Mouse (Mus musculus): ENCODE measurements around the gene Abca5. TPM values are rescaled to one million over a fixed set of nuclear protein-coding genes. Genes with fewer than 3 reads are reported as not detected.
"Not testable (repeated sequence)": the region's sequence is repeated elsewhere in the genome, so short reads cannot be mapped to it uniquely, and the experiment has no call there.

Abca5 gene
- polyA plus RNA-seq, 1 experiment from 2014 or later = 5.8 TPM

DNA sequence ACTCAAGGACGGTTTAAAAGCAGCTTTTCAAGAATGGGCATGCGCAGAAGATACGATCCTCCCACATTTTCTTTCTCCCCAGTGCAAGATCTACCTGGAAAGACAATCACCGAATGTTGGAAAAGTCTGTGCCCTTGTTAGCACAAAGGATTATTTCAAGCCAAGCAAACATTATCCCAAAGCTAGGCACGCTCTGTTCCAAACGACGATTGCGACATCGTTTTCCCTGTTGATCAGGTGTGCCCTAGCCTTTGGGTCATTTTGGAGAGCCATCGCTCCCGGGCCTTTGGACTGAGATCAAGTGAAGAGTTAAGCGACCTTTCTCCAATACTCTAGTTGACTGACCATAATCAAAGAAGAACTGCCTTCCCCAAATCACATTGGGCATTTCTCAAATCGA is 30.1 kb upstream of the Abca5 start:
- ATAC-seq (ENCODE audit: insufficient read depth, low FRiP score, low TSS enrichment) (no peak), DNase-seq (ENCODE audit: low spot score) (no peak)
- Histone ChIP-seq H3K4me2 (ENCODE audit: low read depth) (no peak overlapping the region), H3K27ac (ENCODE audit: low read depth, low read length) (no peak overlapping the region), H3K27me3 (ENCODE audit: control insufficient read depth, insufficient read depth, low read length) (no peaks in the 10 kb centered on the region), H3K36me3 (ENCODE audit: control insufficient read depth, insufficient read depth, low read length) (no peaks in the 10 kb centered on the region), H3K9ac (ENCODE audit: low read length) (no peak overlapping the region), H3K9me3 (ENCODE audit: control insufficient read depth, low read length) (no peaks in the 10 kb centered on the region), H3K4me3 (ENCODE audit: low read depth, low read length) (no peak overlapping the region), H3K4me1 (ENCODE audit: control insufficient read depth, insufficient read depth, low read length) (no peaks in the 10 kb centered on the region)
- 93% methylated on average over 13 of the region's 13 CpGs for WGBS

- no peaks in the 10 kb centered on the region for H3K4me1 ChIP-seq (ENCODE audit: control insufficient read depth, insufficient read depth, low read length)
- H3K36me3 ChIP-seq (ENCODE audit: control insufficient read depth, insufficient read depth, low read length) = no peaks in the 10 kb centered on the region
- H3K4me2 ChIP-seq (ENCODE audit: low read depth) = no peak overlapping the region
- ATAC-seq (ENCODE audit: insufficient read depth, low FRiP score, low TSS enrichment) (no peak), DNase-seq (ENCODE audit: low spot score) (no peak)
- no peaks in the 10 kb centered on the region for H3K27me3 ChIP-seq (ENCODE audit: control insufficient read depth, insufficient read depth, low read length)
- H3K27ac ChIP-seq (ENCODE audit: low read depth, low read length) = no peak overlapping the region
- WGBS = 77% methylated on average over 3 of the region's 3 CpGs
- H3K4me3 ChIP-seq (ENCODE audit: low read depth, low read length) = no peak overlapping the region
- no peak overlapping the region for H3K9ac ChIP-seq (ENCODE audit: low read length)
- H3K9me3 ChIP-seq (ENCODE audit: control insufficient read depth, low read length) = no peaks in the 10 kb centered on the region
Observed at GRCm38 (mm10) chr11:110366902-110367301, 29.4 kb upstream of the Abca5 start.

DNA sequence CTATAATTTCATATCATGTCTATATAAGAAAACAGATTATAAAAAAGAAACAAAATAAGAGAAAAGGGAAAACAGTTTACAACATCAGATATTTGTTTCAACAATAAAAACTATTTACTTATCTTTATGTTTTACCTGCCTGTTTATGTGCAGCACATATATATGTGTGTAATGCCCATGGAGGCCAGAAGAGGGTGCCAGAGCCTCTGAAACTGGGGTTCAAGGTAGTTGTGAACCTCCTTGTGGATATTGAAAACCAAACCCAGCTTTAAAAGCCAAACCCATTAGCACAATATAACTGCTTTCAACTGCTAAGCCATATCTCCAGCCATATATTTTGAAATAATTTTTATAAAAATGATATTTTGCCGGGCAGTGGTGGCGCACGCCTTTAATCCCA is 27.5 kb upstream of the Abca5 start:
- H3K9me3 ChIP-seq (ENCODE audit: control insufficient read depth, low read length) = no peaks in the 10 kb centered on the region
- peak; percentile 60 for DNase-seq (ENCODE audit: low spot score)
- no peak for ATAC-seq (ENCODE audit: insufficient read depth, low FRiP score, low TSS enrichment)
- H3K27ac ChIP-seq (ENCODE audit: low read depth, low read length) = no peak overlapping the region
- no peaks in the 10 kb centered on the region for H3K4me1 ChIP-seq (ENCODE audit: control insufficient read depth, insufficient read depth, low read length)
- H3K9ac ChIP-seq (ENCODE audit: low read length) = no peak overlapping the region
- 73% methylated on average over 3 of the region's 3 CpGs for WGBS
- H3K36me3 ChIP-seq (ENCODE audit: control insufficient read depth, insufficient read depth, low read length) = no peaks in the 10 kb centered on the region
- H3K27me3 ChIP-seq (ENCODE audit: control insufficient read depth, insufficient read depth, low read length) = no peaks in the 10 kb centered on the region
- H3K4me2 ChIP-seq (ENCODE audit: low read depth) = no peak overlapping the region
- H3K4me3 ChIP-seq (ENCODE audit: low read depth, low read length) = no peak overlapping the region

GRCm38 (mm10) chr11:110357756-110358551 is 20.4 kb upstream of the Abca5 start:
- ATAC-seq (ENCODE audit: insufficient read depth, low FRiP score, low TSS enrichment) = no peak
- Histone ChIP-seq H3K4me1 (ENCODE audit: control insufficient read depth, insufficient read depth, low read length) (no peaks in the 10 kb centered on the region), H3K27me3 (ENCODE audit: control insufficient read depth, insufficient read depth, low read length) (no peaks in the 10 kb centered on the region), H3K4me3 (ENCODE audit: low read depth, low read length) (no peak overlapping the region), H3K36me3 (ENCODE audit: control insufficient read depth, insufficient read depth, low read length) (no peaks in the 10 kb centered on the region), H3K4me2 (ENCODE audit: low read depth) (no peak overlapping the region), H3K27ac (ENCODE audit: low read depth, low read length) (no peak overlapping the region), H3K9me3 (ENCODE audit: control insufficient read depth, low read length) (no peaks in the 10 kb centered on the region), H3K9ac (ENCODE audit: low read length) (no peak overlapping the region)
- peak; percentile 19 for DNase-seq (ENCODE audit: low spot score)
- 72% methylated on average over 16 of the region's 16 CpGs for WGBS

- not testable (repeated sequence) for H3K9ac ChIP-seq (ENCODE audit: low read length); H3K27me3 ChIP-seq (ENCODE audit: control insufficient read depth, insufficient read depth, low read length); H3K36me3 ChIP-seq (ENCODE audit: control insufficient read depth, insufficient read depth, low read length); H3K9me3 ChIP-seq (ENCODE audit: control insufficient read depth, low read length); H3K4me1 ChIP-seq (ENCODE audit: control insufficient read depth, insufficient read depth, low read length); ATAC-seq (ENCODE audit: insufficient read depth, low FRiP score, low TSS enrichment); H3K4me3 ChIP-seq (ENCODE audit: low read depth, low read length); DNase-seq (ENCODE audit: low spot score); H3K4me2 ChIP-seq (ENCODE audit: low read depth); H3K27ac ChIP-seq (ENCODE audit: low read depth, low read length)
- 85% methylated on average over 9 of the region's 9 CpGs for WGBS
Observed at GRCm38 (mm10) chr11:110355131-110355530, 17.6 kb upstream of the Abca5 start.

GRCm38 (mm10) chr11:110354261-110354660 is 16.7 kb upstream of the Abca5 start:
- no peak overlapping the region for H3K9ac ChIP-seq (ENCODE audit: low read length)
- DNase-seq (ENCODE audit: low spot score) (no peak), ATAC-seq (ENCODE audit: insufficient read depth, low FRiP score, low TSS enrichment) (no peak)
- no peaks in the 10 kb centered on the region for H3K36me3 ChIP-seq (ENCODE audit: control insufficient read depth, insufficient read depth, low read length)
- no peak overlapping the region for H3K4me2 ChIP-seq (ENCODE audit: low read depth)
- H3K27me3 ChIP-seq (ENCODE audit: control insufficient read depth, insufficient read depth, low read length) = no peaks in the 10 kb centered on the region
- no peak overlapping the region for H3K27ac ChIP-seq (ENCODE audit: low read depth, low read length)
- no peak overlapping the region for H3K4me3 ChIP-seq (ENCODE audit: low read depth, low read length)
- WGBS = 87% methylated on average over 9 of the region's 9 CpGs
- H3K9me3 ChIP-seq (ENCODE audit: control insufficient read depth, low read length) = no peaks in the 10 kb centered on the region
- no peaks in the 10 kb centered on the region for H3K4me1 ChIP-seq (ENCODE audit: control insufficient read depth, insufficient read depth, low read length)

DNA sequence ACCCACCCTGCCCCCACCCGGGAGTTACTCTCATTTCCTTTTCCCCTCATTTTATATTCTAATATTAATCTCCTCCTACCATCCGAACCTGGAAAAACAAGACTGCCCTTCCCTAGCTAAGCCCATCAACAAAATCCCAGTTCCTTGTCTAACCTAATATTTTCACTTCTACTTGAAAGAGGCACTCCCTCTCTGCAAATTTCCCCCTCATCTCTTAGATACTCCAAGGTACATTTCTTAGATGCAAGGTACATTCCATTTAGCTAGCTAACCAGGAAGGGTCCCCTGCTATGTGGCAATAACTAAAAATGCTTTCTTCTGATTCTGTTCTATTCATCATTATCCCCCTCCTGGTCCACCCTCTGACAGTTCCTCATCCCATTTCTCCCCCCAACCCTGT is 10.7 kb upstream of the Abca5 start:
- WGBS = 87% methylated on average over 2 of the region's 2 CpGs
- Histone ChIP-seq H3K4me2 (ENCODE audit: low read depth) (no peak overlapping the region), H3K4me1 (ENCODE audit: control insufficient read depth, insufficient read depth, low read length) (no peaks in the 10 kb centered on the region), H3K27me3 (ENCODE audit: control insufficient read depth, insufficient read depth, low read length) (no peaks in the 10 kb centered on the region), H3K27ac (ENCODE audit: low read depth, low read length) (no peak overlapping the region), H3K4me3 (ENCODE audit: low read depth, low read length) (no peak overlapping the region), H3K36me3 (ENCODE audit: control insufficient read depth, insufficient read depth, low read length) (no peaks in the 10 kb centered on the region), H3K9me3 (ENCODE audit: control insufficient read depth, low read length) (no peaks in the 10 kb centered on the region), H3K9ac (ENCODE audit: low read length) (no peak overlapping the region)
- ATAC-seq (ENCODE audit: insufficient read depth, low FRiP score, low TSS enrichment) (no peak), DNase-seq (ENCODE audit: low spot score) (no peak)

DNA sequence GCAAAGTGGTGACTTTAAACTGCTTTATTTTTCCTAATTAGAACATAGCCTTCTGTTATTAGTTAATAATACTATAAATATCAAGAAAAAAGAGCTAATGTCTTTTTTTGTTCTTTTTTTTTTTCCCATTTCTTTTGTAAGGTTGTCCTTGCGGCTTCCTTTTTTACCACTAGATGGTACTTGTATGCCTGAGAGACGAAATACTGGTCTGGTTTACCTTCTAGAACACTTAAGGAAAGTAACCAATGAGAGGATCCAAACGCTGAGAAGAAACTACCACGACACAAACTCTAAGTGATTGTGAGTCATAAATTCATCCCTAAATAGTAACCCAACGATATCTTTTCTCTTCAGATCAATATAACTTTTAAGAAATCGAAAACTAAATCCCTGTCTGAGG is 10.3 kb upstream of the Abca5 start:
- no peak overlapping the region for H3K4me2 ChIP-seq (ENCODE audit: low read depth)
- no peaks in the 10 kb centered on the region for H3K9me3 ChIP-seq (ENCODE audit: control insufficient read depth, low read length)
- no peak for ATAC-seq (ENCODE audit: insufficient read depth, low FRiP score, low TSS enrichment)
- DNase-seq (ENCODE audit: low spot score) = no peak
- H3K27ac ChIP-seq (ENCODE audit: low read depth, low read length) = no peak overlapping the region
- H3K4me3 ChIP-seq (ENCODE audit: low read depth, low read length) = no peak overlapping the region
- H3K36me3 ChIP-seq (ENCODE audit: control insufficient read depth, insufficient read depth, low read length) = no peaks in the 10 kb centered on the region
- WGBS = 68% methylated on average over 6 of the region's 6 CpGs
- no peak overlapping the region for H3K9ac ChIP-seq (ENCODE audit: low read length)
- no peaks in the 10 kb centered on the region for H3K4me1 ChIP-seq (ENCODE audit: control insufficient read depth, insufficient read depth, low read length)
- no peaks in the 10 kb centered on the region for H3K27me3 ChIP-seq (ENCODE audit: control insufficient read depth, insufficient read depth, low read length)

DNA sequence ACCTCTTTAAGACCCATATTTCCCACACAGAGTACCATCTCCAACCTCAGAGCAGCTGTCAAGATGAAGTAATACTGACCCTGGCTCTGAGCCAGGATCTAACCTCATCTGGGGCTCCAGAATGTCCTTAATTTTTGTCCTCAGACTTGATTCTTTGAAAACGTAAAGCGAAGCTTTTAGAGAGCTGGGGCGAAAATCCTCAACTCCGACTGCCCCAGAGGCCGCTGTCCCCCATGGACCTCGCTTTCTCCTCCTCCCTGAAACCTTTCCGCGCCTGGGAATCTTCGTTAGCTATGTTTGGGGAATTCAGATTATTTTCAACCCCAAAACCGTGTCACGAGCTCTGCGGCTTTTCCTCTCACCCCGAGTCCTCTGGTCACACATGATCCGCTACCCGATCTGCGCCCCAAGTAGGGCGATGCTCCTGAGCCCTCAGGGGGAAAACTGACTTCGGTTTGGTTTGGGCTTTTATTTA is 665 bp downstream of the Abca5 start:
- Histone ChIP-seq H3K27ac (ENCODE audit: low read depth, low read length) (no peak overlapping the region), H3K9me3 (ENCODE audit: control insufficient read depth, low read length) (no peaks in the 10 kb centered on the region)
- WGBS = under 1% methylated on average over 18 of the region's 18 CpGs

More for the DNA sequence above, 665 bp downstream of the Abca5 start:
- H3K27me3 ChIP-seq (ENCODE audit: control insufficient read depth, insufficient read depth, low read length) = no peaks in the 10 kb centered on the region
- ATAC-seq (ENCODE audit: insufficient read depth, low FRiP score, low TSS enrichment) (peak; percentile 25), DNase-seq (ENCODE audit: low spot score) (peak; percentile 36)
- 0 out of 2 replicates have a peak, but pooled peaks cover 2% of the 10 kb centered on the region for H3K4me1 ChIP-seq (ENCODE audit: control insufficient read depth, insufficient read depth, low read length)
- no peaks in the 10 kb centered on the region for H3K36me3 ChIP-seq (ENCODE audit: control insufficient read depth, insufficient read depth, low read length)
- H3K4me3 ChIP-seq (ENCODE audit: low read depth, low read length) = peak overlapping the region; percentile 70
- H3K4me2 ChIP-seq (ENCODE audit: low read depth) = peak overlapping the region; percentile 87
- H3K9ac ChIP-seq (ENCODE audit: low read length) = peak overlapping the region; percentile 54
